Mouse (Mus musculus) forebrain, embryonic 13.5 days (tissue): ENCODE measurements at regions not wholly inside any gene's neighbourhood (a gene's known extent, or its start where the extent isn't known, plus 50 kb on each side); places are given as distances from the start of the nearest gene placed in this dataset.

ENCODE experiments used
- ATAC-seq: fragments of 200-750 bp; cut with Nextera tagmentation; 2 replicates; pipeline ENCODE4 v1.8.0; 2017
- H3K27ac ChIP-seq: fragments of 300-500 bp; sonication (generic); 2 replicates; pipeline ENCODE4 v1.5.1; 2015; ENCODE audit warnings: inconsistent platforms, mild to moderate bottlenecking, moderate library complexity
- H3K27me3 ChIP-seq: fragments of 300-500 bp; sonication (generic); 2 replicates; pipeline ENCODE4 v1.6.1; 2015; ENCODE audit warnings: mild to moderate bottlenecking, inconsistent platforms
- H3K36me3 ChIP-seq: fragments of 300-500 bp; sonication (generic); 2 replicates; pipeline ENCODE4 v1.6.1; 2015; ENCODE audit warnings: mild to moderate bottlenecking, inconsistent platforms; ENCODE audit not compliant: poor library complexity, severe bottlenecking
- H3K4me1 ChIP-seq: fragments of 300-500 bp; sonication (generic); 2 replicates; pipeline ENCODE4 v1.6.1; 2015; ENCODE audit warnings: inconsistent platforms
- H3K4me2 ChIP-seq: fragments of 300-500 bp; sonication (generic); 2 replicates; pipeline ENCODE4 v1.6.1; 2015; ENCODE audit warnings: inconsistent platforms, mild to moderate bottlenecking, moderate library complexity
- H3K4me3 ChIP-seq: fragments of 300-500 bp; sonication (generic); 2 replicates; pipeline ENCODE4 v1.5.1; 2015; ENCODE audit warnings: mild to moderate bottlenecking, inconsistent platforms
- H3K9ac ChIP-seq: fragments of 300-500 bp; sonication (generic); 2 replicates; pipeline ENCODE4 v1.6.1; 2015; ENCODE audit warnings: mild to moderate bottlenecking, inconsistent platforms
- H3K9me3 ChIP-seq: fragments of 300-500 bp; sonication (generic); replicated peaks from 2 replicates; pipeline ENCODE4 v1.6.1; 2016; ENCODE audit warnings: inconsistent platforms
- WGBS: fragments of 180-500 bp; shearing (Covaris S2); methylation state at CpG from one replicate; pipeline ENCODE4 v1.1.7; 2015; 5-methylcytosine and 5-hydroxymethylcytosine counted together

- ATAC-seq: no peak
- no peaks in the 10 kb centered on the region for H3K27me3 ChIP-seq
These were observed 346.6 kb downstream of the Zfp706 start for GRCm38 (mm10) chr15:36660986-36661385.

More at GRCm38 (mm10) chr15:36660986-36661385, 346.6 kb downstream of the Zfp706 start:
- no peaks in the 10 kb centered on the region for H3K4me1 ChIP-seq
- 85% methylated on average over 7 of the region's 7 CpGs for WGBS
- H3K27ac ChIP-seq: no peak overlapping the region
- H3K9me3 ChIP-seq: no peaks in the 10 kb centered on the region
- H3K4me3 ChIP-seq: no peak overlapping the region
- H3K36me3 ChIP-seq: no peaks in the 10 kb centered on the region
- no peak overlapping the region for H3K9ac ChIP-seq
- H3K4me2 ChIP-seq: no peak overlapping the region
